Mouse (Mus musculus): Measurements from ENCODE around the gene Fam110a.
"Not testable (repeated sequence)": the region's sequence is repeated elsewhere in the genome, so short reads cannot be mapped to it uniquely, and the experiment has no call there.

Gene Fam110a

DNA sequence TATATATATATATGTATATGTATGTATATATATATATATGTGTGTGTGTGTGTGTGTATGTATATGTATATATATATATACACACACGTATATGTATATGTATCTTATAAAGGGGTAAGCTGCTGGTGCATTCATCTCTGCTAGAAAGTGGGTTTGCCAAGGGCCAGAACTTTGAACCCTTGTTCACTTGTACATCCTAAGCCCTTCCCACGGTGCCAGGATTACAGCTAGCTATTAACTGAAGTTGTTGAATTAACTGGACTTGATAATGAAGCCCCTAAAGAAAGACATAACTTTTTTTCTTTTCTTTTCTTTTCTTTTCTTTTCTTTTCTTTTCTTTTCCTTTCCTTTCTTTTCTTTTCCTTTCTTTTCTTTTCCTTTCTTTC lies 17.2 kb upstream of the Fam110a start:
- not testable (repeated sequence) for DNase-seq (ENCODE audit: low spot score)

DNA sequence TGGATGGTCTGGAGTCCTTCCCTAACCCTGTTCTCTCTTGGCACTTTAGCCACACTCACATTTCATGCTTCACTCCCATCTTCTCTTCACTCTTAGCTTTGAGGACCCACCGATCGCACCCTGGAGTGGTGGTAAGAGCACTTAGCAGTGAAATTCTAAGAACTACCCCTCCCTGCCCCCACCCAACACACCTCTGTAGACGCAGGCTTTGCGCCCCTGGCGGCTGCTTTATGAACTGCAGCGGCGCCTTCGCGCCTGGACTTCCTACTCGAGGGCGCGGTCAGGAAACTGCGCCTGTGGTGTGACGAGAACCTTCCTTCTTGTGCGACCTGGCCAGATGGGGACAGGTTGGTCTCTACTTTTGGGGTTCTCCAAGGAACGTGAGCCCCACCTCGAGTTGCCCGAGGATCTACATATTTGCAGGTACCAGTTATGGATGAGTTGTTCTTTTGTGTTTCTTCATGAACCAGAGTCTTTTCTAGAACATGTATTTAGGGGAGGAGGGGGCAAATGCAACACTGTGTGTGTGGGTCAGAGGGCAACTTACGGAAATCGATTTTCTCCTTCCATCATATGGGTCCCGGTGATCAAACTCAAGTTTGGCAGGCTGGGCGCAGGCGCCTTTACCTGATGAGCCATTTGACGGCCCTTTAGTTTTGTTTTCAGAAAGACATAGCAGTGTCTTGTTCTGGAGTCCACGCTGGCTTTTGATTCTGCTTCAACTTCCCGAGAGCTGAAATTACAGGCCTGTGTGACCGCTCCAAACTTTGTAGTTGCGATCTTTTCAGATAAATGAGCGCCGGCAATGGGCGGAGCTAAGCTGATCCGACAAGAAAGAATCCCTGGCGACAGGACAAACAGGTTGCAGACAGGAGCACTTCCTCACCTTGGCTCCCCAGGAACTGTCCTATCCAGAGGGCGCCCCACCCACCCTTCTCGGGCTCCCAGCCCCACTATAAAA lies 16.5 kb upstream of the Fam110a start, which contains the start of gene Slc52a3:
TSS of gene Slc52a3 (plus strand) at position 283 of the 961 bp plus-strand sequence.
- DNase-seq (ENCODE audit: low spot score): peak; percentile 65

DNA sequence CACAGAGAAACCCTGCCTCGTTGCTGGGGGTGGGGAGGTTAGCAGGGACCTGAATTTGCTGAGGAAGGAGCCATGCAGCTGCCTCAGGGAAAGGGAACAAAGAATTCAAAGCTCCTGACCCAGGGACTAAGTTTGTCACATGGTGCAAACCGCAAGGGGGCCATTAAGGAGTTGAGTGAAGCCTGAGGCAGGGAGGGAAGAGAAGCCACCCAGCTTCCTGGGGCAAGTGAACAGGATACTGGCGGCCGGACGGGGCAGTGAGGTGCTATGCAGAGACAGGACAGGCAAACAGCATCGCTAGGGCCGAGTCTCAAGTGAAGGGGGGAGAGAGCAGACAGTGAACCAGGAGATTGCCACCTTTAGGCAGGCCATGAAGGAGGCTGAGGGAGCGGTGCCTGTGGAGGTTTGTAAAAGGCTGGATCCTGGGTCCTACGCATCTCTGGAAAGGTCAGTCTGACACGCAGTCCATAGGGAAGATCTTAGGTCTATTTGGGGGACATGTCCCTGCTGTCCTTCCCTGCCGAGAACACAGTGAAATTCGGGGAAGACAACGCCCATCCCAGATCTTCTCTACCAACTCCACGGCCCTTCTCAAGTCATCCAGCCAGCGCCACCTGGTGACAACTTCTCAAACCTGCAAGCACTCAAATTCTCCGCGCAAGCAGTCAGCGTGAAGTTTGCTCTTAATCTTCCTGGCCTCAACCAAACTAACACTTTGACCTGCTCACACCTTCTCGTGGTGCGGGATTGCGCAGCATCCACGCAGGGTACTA lies 14.5 kb upstream of the Fam110a start:
- DNase-seq (ENCODE audit: low spot score): peak; percentile 48

DNA sequence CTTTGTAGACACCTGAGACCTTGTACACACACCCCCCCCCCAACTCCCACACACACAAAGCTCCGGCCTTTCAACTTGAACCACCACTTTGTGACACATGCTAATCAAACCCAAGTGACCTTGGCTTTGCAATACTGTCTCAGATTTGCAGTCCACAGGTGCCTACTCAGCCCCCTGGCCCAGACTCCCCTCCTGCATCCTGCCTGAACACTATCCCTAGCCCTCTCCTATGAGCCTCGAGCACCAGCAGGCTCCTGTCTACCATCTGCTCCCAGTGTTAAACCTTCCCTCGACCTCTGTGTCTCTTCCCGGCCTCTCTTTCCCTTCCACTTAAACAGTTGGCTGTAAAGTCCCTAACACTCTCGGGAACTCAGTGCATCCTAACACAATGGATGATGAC lies 11.4 kb upstream of the Fam110a start:
- no peak for DNase-seq (ENCODE audit: low spot score)

DNA sequence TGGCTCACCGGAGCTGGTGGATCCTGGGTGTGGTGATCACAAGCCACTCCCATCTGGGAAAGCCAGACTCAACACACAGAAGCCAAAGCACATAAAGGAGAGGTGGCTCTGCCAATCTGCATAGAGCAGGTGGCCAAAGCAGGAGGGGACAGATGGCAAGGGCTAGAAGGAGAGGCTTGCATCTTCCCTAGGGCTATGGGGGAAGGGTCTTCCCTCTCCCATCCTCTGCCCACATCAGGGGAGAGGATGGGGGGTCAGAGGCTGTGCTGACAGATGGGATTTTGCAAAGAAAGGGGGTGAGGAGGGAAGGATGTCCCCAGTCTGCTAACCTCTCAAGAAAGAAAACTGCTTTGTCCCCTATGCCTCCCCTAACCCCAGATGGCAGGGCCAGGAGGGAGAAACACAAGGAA lies 11.0 kb upstream of the Fam110a start:
- no peak for DNase-seq (ENCODE audit: low spot score)

DNA sequence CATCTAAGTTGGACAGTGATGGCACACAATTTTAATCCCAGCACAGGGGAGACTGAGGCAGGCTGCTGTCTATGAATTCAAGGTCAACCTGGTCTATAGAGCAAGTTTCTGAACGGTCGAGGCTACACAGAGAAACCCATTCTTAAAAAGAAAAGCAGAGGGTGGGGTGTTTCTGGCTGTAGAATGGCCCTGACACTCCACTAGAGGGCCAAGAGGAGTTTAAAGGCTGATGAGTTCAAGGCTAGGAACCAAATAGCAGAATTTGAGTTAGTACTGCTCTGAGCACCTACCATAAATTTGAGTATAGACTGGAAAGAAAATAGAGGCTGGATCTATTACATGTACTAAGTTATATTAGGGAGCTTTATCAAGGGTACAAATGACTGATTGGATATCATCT lies 9.0 kb upstream of the Fam110a start:
- DNase-seq (ENCODE audit: low spot score): no peak

DNA sequence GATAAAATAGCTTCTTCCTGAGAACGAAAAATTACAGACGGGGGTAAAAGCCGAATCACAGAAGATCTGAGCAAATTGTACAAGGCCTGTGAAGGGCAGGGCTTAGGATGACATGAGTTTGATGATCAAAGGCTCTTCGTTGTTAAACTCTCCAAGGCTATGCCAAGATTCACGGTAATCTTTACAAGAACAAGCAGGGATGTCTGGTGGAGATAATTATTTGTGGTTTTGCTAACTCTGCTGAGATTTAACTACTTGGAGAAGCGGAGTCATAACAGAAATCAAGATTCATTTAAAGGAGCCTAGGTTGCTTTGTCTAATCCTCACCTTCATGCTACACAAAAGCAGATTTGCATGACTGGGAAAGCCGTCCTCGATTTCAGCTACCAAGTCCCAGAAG lies 6.9 kb upstream of the Fam110a start:
- DNase-seq (ENCODE audit: low spot score): no peak

DNA sequence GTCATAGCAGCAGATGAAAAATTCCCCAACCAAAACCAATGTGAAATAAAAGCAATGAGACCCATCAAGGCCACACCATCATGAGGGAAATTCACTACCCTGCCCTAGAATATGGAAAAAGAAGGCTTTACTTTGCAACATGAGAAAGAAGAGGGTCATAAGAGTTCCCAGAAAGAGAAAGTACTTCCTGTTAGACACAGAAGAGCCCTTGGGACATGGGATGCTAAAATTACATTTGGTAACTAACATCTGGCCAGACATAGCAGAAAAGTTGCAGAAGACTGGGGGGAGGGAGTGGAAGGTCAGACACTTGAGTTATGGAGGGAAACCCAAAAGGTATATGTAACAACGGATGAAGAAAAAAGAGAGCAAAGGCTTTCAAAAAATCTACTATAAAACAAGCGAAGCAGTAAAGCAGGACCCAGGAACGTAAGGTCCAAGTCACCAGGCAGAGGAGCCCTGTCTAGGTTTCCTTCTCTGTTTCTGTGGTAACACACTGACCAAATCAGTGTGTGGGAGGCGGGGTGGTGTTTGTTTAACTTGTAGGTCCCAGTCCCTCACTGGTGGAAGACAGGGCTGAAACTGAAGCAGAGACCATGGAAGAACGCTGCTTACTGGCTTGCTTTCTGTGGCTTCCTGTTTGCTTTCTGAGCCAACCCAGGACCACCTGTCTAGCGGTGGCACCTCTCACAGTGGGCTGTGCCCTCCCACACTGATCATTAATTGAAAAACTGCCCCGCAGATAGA lies 5.6 kb upstream of the Fam110a start:
- DNase-seq (ENCODE audit: low spot score): no peak

DNA sequence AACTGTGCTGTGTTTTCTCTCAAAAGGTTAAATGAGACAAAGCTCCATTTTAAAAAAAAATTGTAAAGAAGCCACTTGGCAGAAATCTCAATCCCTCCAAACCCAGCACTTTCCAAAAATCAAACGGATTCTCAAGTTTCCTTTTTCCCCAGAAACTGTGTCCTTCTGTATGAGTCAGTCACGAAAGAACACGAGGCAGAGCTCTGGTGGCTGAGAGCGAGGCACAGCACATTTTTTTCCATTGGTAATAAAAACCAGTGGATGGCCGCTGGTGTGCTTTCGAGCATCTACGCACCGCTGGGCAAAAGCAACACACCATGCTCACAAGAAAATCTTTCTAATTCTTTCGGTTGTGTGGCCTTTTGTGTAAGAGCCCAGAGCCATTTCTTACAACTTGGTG lies 4.0 kb upstream of the Fam110a start:
- no peak for DNase-seq (ENCODE audit: low spot score)

DNA sequence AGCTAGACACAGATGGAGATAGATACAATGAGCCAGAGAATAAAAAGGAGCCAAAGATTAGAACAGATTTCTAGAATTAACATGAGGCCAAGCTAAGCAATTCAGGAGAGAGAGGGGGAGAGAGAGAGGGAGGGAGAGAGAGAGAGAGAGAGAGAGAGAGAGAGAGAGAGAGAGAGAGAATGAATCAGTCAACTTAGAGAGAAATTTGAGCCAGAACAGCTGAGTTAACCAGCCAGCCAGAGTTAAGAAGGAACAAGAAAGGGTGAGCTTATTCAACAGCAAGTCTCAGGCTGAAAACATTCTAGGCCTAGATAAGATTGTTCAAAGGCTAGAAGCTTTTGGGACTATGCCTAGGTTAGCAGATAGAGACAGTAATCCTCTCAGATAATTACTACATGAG lies 2.5 kb upstream of the Fam110a start:
- no peak for DNase-seq (ENCODE audit: low spot score)

DNA sequence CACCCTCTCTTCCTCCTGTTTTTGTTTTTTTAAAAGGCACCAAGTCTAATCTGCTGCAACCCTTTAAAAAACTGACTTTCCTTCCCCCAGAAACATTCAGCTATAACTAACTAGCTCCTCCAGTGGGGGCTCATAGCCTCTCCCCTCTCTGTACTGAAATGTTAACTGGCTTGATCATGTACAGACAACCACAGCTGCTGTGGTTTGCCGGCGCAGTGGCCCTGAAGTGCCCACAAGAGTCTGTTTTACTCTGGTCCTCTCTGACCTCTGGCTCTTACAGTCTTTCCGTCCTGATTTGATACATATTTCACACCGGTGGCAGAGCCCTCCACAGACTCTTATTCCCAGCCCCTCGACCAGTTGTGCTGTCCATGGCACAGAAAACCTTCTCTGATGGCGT lies 1.2 kb upstream of the Fam110a start:
- no peak for DNase-seq (ENCODE audit: low spot score)

DNA sequence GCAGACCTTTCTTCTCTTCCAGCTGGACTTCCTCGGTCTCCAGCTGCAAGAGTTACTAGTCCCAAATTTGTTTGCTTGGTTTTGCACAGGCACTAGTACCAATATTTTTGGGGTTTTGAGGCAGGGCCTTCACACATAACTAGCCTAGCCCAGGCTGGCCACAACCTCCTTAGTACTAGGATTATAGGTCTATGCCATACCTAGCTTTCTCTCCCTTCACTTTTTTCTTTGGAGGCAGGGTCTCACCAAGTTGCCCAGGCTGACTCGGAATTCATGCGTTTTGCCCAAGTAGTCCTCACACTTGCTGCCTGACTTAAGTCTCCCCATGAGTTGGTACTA lies 305 bp upstream of the Fam110a start:
- DNase-seq (ENCODE audit: low spot score): no peak

DNA sequence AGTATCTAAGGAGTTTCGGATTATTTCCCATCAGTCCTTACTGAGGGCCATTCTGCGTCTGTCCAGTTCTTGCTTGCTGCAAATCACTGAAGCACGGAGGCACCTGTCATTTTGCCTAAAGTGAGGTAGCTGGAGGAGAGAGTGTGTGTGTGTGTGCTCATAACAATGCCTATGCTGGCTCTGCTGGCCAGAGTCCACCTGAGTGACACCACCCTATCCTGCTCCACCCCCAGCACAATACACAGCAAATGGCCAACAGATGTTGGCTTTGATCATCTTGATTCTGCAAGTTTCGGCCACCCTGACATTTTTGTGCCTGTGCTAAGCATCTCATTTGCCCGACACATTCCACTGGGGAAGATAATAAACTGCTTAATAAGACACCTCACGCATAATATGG lies 1.5 kb downstream of the Fam110a start:
- DNase-seq (ENCODE audit: low spot score): no peak

DNA sequence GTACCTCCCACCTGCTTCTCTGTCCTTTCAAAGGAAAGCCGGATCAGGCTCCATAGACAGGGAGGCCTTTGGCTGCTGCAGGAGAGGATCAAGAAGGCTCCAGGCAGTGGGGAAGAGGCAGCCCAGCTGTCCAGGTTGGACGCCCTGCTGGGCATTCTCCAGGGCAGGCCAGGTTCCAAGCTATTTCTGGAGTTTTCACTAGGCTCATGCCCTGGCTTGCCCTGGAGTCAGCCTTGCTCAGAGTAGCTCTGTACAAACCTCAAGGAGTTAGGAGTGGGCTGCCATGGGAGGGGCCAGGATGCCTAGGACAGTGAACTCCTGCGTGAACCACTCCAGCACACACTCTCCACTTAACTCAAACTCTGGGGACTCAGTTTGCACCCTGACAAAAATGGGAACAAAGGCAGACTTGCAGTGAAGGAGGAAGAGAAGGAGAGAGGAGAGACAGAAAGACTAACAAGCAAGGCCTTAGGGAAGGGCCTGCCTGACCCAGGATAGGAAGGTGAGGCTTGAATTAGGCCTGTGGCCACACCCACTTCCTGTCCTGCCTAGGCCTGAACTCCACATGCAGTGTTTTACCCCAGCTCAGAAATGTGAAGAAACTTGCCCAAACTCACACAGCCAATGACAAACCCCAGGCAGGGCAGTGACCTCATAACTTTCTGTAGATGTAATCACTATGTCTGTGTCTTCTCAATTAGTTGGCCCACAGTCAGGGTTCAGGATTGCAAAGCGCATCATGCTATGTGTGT lies 2.2 kb downstream of the Fam110a start:
- no peak for DNase-seq (ENCODE audit: low spot score)

DNA sequence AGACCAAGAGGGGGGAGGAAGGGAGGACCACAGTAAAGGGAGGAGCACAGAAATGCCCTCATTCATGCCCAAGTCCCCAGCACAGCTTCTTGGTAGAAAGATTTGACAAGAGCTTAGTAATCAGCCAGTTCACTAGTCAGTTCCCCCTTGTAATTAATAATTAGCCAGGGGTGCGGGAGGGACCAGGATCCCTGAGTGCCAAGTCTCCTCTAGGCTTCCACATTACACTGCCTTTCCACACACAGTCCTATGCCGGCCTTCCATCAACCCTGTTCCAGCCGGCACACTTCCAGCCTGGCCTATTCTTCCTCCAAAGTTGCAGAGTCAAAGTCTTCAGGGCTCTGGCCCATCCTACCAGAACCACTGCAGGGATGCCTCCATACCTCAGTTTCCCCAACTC lies 4.0 kb downstream of the Fam110a start:
- no peak for DNase-seq (ENCODE audit: low spot score)

DNA sequence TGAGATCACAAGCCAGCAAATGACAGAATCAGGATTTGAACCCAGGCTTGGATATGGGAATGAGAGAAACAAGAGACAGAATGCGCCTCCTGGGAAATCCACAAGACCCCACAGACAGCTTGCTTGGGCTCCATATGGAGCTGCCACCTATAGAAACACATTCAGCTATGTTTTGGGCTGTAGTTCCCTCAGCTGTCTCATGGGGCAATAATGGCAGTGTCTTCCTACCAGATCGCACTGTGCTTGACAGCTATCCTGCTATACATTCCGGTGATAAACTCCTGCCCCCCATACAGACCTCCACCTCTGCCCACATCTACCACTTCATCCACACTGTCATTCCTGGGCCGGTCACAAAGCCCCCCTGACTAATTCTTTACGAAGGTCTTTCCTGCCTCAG lies 4.7 kb downstream of the Fam110a start:
- DNase-seq (ENCODE audit: low spot score): no peak

DNA sequence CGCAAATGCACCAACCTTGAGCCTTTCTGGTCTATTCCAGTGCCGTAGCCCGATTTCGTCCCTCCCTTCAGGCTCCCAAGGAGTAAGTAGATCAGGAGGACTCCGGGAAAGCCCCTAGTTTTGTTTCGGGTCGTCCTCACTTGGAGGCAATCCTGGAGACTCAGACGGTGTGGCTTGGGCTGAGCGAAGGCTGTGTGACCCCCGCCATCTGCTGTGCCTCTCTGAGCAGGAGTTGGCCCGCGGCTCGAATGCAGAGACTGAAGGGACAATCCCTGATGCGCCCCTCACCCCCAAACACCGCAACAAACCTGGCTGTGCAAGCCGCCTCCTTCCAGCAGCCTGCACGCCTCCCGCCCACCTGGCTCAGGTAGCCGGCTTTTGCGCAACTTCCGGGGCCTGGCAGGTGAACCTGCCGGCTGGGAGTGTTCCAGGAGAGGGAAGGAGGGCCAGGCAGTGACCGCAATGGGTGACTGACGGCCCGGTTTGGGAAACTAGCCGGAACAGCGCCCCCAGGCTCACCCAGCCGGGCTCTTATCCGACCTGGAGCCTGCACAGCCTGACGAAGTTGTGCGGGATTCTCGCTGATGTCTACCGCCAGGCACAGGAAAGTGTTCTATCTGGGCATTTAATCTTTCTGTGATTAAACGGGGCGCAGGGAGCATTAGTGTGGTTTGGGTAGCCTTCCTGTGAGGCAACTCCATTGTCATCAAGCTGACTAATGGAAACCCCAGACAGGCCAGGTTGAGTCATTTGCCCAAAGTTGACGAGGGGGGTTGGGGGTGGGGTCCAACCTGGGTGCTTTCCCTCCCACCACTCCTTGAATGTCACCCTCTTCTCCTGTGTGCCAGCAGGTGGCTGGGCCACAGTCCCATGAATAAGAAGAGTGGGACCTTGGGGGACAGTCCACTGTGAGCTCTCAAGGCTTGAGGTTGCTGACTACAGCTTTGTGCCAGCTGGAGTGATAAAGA lies 6.1 kb downstream of the Fam110a start:
- DNase-seq (ENCODE audit: low spot score): no peak

DNA sequence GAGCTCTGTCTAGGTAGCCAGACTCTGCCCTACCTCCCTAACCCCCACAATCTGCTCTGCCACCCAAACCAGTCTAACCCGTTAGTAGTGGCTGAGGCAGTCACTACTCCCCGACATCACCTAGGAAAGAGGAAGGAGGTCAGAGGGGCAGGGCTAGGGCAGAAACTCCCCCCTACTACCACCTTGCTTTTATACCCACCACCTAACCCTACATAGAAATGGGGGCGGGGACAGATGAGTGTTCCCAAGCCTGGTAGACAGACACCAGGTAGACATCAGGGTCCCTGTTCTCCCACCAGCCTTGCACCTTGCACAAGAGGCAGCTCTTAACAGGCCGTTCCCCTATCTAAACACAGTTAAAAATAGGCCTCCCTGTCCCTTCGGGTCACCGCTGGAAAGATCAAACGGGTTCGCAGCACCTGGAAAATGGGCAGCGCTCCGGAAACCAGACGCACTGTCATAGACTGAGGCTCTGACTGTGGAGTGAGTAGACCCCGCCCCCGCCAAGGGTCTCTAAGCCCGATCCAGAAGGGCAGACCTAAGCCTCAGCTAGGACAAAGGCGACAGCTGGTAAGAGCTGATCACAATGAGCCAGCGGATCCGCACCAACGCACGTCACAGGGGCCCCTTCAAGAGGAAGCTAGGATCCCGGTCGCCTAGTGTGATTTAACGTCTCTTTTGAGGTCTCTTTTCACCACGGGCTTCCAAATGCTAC lies 7.0 kb downstream of the Fam110a start:
- no peak for DNase-seq (ENCODE audit: low spot score)

DNA sequence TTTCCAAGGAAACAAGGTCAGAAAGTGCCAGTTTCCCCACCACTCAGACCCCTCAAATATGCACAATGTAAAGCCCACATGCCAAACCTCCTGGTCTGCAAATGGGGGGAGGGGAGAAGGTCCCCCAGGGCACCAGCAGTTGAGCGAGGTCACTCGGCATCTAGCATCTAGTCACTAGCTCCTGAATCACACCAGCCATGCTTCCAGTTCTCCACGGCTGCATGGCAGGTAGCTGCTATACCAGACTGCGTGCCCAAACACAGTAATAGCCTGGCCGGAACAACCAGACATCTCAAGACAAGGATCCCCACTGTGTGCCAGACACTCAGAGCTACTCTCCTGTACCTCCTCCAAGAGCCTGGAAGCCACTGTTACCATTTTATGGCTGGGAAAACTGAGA lies 8.3 kb downstream of the Fam110a start:
- no peak for DNase-seq (ENCODE audit: low spot score)

Measured in left cerebral cortex, adult 11 months (tissue).